Mouse (Mus musculus): ENCODE measurements around the gene Mfsd13b. TPM values are rescaled to one million over a fixed set of nuclear protein-coding genes. Genes with fewer than 3 reads are reported as not detected.
"Not testable (repeated sequence)": the region's sequence is repeated elsewhere in the genome, so short reads cannot be mapped to it uniquely, and the experiment has no call there.

The Mfsd13b gene
- polyA plus RNA-seq, 1 experiment from 2014 or later: not detected

- ATAC-seq (ENCODE audit: low read depth): no peak
- no peak overlapping the region for H3K4me3 ChIP-seq (ENCODE audit: low read depth, low read length)
- no peaks in the 10 kb centered on the region for H3K4me1 ChIP-seq (ENCODE audit: control insufficient read depth, insufficient read depth, low read length)
- peaks cover 72% of the 10 kb centered on the region for H3K36me3 ChIP-seq (ENCODE audit: control insufficient read depth, insufficient read depth, low read length)
- no peak overlapping the region for H3K9ac ChIP-seq (ENCODE audit: low read depth, low read length)
- no peaks in the 10 kb centered on the region for H3K27me3 ChIP-seq (replicated peaks; ENCODE audit: control insufficient read depth, insufficient read depth, low read length)
- DNase-seq (ENCODE audit: low spot score): no peak
- H3K27ac ChIP-seq (replicated peaks; ENCODE audit: low read depth, low read length): no peak overlapping the region
- no peak overlapping the region for H3K4me2 ChIP-seq (ENCODE audit: low read depth, low read length)
- 76% methylated on average over 7 of the region's 8 CpGs for WGBS
- no peaks in the 10 kb centered on the region for H3K9me3 ChIP-seq (ENCODE audit: control insufficient read depth, low read length)
These were observed 38.3 kb upstream of the Mfsd13b start for GRCm38 (mm10) chr7:120943936-120944509.

- not testable (repeated sequence) for H3K4me2 ChIP-seq (ENCODE audit: low read depth, low read length); H3K27me3 ChIP-seq (replicated peaks; ENCODE audit: control insufficient read depth, insufficient read depth, low read length); H3K4me1 ChIP-seq (ENCODE audit: control insufficient read depth, insufficient read depth, low read length); H3K9ac ChIP-seq (ENCODE audit: low read depth, low read length); H3K27ac ChIP-seq (replicated peaks; ENCODE audit: low read depth, low read length); ATAC-seq (ENCODE audit: low read depth); DNase-seq (ENCODE audit: low spot score); H3K9me3 ChIP-seq (ENCODE audit: control insufficient read depth, low read length); H3K4me3 ChIP-seq (ENCODE audit: low read depth, low read length)
- H3K36me3 ChIP-seq (ENCODE audit: control insufficient read depth, insufficient read depth, low read length): peaks cover 46% of the 10 kb centered on the region
- WGBS: 88% methylated on average over 7 of the region's 7 CpGs
These were observed 28.7 kb upstream of the Mfsd13b start for GRCm38 (mm10) chr7:120953591-120953990.

GRCm38 (mm10) chr7:120960116-120960515 is 22.2 kb upstream of the Mfsd13b start:
- 76% methylated on average over 2 of the region's 2 CpGs for WGBS
- Histone ChIP-seq H3K9me3 (ENCODE audit: control insufficient read depth, low read length) (no peaks in the 10 kb centered on the region), H3K27ac (replicated peaks; ENCODE audit: low read depth, low read length) (no peak overlapping the region), H3K4me3 (ENCODE audit: low read depth, low read length) (no peak overlapping the region), H3K9ac (ENCODE audit: low read depth, low read length) (no peak overlapping the region), H3K27me3 (replicated peaks; ENCODE audit: control insufficient read depth, insufficient read depth, low read length) (no peaks in the 10 kb centered on the region), H3K36me3 (ENCODE audit: control insufficient read depth, insufficient read depth, low read length) (peaks cover 49% of the 10 kb centered on the region), H3K4me2 (ENCODE audit: low read depth, low read length) (no peak overlapping the region), H3K4me1 (ENCODE audit: control insufficient read depth, insufficient read depth, low read length) (no peaks in the 10 kb centered on the region)
- no peak for DNase-seq (ENCODE audit: low spot score)
- no peak for ATAC-seq (ENCODE audit: low read depth)

GRCm38 (mm10) chr7:120960601-120961000 is 21.7 kb upstream of the Mfsd13b start:
- DNase-seq (ENCODE audit: low spot score): no peak

GRCm38 (mm10) chr7:120961893-120962292 is 20.4 kb upstream of the Mfsd13b start:
- 64% methylated on average over 3 of the region's 3 CpGs for WGBS
- Histone ChIP-seq H3K36me3 (ENCODE audit: control insufficient read depth, insufficient read depth, low read length) (peaks cover 41% of the 10 kb centered on the region), H3K4me3 (ENCODE audit: low read depth, low read length) (no peak overlapping the region), H3K4me1 (ENCODE audit: control insufficient read depth, insufficient read depth, low read length) (no peaks in the 10 kb centered on the region), H3K27me3 (replicated peaks; ENCODE audit: control insufficient read depth, insufficient read depth, low read length) (no peaks in the 10 kb centered on the region), H3K9ac (ENCODE audit: low read depth, low read length) (no peak overlapping the region), H3K27ac (replicated peaks; ENCODE audit: low read depth, low read length) (no peak overlapping the region), H3K9me3 (ENCODE audit: control insufficient read depth, low read length) (no peaks in the 10 kb centered on the region), H3K4me2 (ENCODE audit: low read depth, low read length) (no peak overlapping the region)
- no peak for DNase-seq (ENCODE audit: low spot score)
- ATAC-seq (ENCODE audit: low read depth): no peak

More at GRCm38 (mm10) chr7:120960601-120961000, 21.7 kb upstream of the Mfsd13b start:
- ATAC-seq (ENCODE audit: low read depth): no peak
- Histone ChIP-seq H3K9ac (ENCODE audit: low read depth, low read length) (no peak overlapping the region), H3K27ac (replicated peaks; ENCODE audit: low read depth, low read length) (no peak overlapping the region), H3K27me3 (replicated peaks; ENCODE audit: control insufficient read depth, insufficient read depth, low read length) (no peaks in the 10 kb centered on the region), H3K9me3 (ENCODE audit: control insufficient read depth, low read length) (no peaks in the 10 kb centered on the region), H3K4me2 (ENCODE audit: low read depth, low read length) (no peak overlapping the region), H3K4me1 (ENCODE audit: control insufficient read depth, insufficient read depth, low read length) (no peaks in the 10 kb centered on the region), H3K36me3 (ENCODE audit: control insufficient read depth, insufficient read depth, low read length) (peaks cover 49% of the 10 kb centered on the region), H3K4me3 (ENCODE audit: low read depth, low read length) (no peak overlapping the region)
- 81% methylated on average over 6 of the region's 6 CpGs for WGBS

GRCm38 (mm10) chr7:120963126-120963525 is 19.2 kb upstream of the Mfsd13b start:
- Histone ChIP-seq H3K9ac (ENCODE audit: low read depth, low read length) (no peak overlapping the region), H3K36me3 (ENCODE audit: control insufficient read depth, insufficient read depth, low read length) (peaks cover 38% of the 10 kb centered on the region), H3K27ac (replicated peaks; ENCODE audit: low read depth, low read length) (no peak overlapping the region), H3K4me3 (ENCODE audit: low read depth, low read length) (no peak overlapping the region), H3K4me2 (ENCODE audit: low read depth, low read length) (no peak overlapping the region), H3K9me3 (ENCODE audit: control insufficient read depth, low read length) (no peaks in the 10 kb centered on the region), H3K4me1 (ENCODE audit: control insufficient read depth, insufficient read depth, low read length) (no peaks in the 10 kb centered on the region), H3K27me3 (replicated peaks; ENCODE audit: control insufficient read depth, insufficient read depth, low read length) (no peaks in the 10 kb centered on the region)
- DNase-seq (ENCODE audit: low spot score): no peak
- ATAC-seq (ENCODE audit: low read depth): no peak
- WGBS: 83% methylated on average over 5 of the region's 5 CpGs

- H3K4me2 ChIP-seq (ENCODE audit: low read depth, low read length): no peak overlapping the region
- no peaks in the 10 kb centered on the region; the same call in 1 of the 2 replicates for H3K4me1 ChIP-seq (ENCODE audit: control insufficient read depth, insufficient read depth, low read length)
- no peaks in the 10 kb centered on the region for H3K9me3 ChIP-seq (ENCODE audit: control insufficient read depth, low read length)
- peaks cover 26% of the 10 kb centered on the region; the same call in 1 of the 2 replicates for H3K36me3 ChIP-seq (ENCODE audit: control insufficient read depth, insufficient read depth, low read length)
- no peaks in the 10 kb centered on the region for H3K27me3 ChIP-seq (replicated peaks; ENCODE audit: control insufficient read depth, insufficient read depth, low read length)
- no peak for ATAC-seq (ENCODE audit: low read depth)
- 92% methylated on average over 7 of the region's 7 CpGs for WGBS
- H3K9ac ChIP-seq (ENCODE audit: low read depth, low read length): no peak overlapping the region
- H3K4me3 ChIP-seq (ENCODE audit: low read depth, low read length): no peak overlapping the region
- no peak for DNase-seq (ENCODE audit: low spot score)
- no peak overlapping the region for H3K27ac ChIP-seq (replicated peaks; ENCODE audit: low read depth, low read length)
These were observed 13.1 kb upstream of the Mfsd13b start for GRCm38 (mm10) chr7:120969221-120969620.

- no peak for ATAC-seq (ENCODE audit: low read depth)
- 78% methylated on average over 5 of the region's 5 CpGs for WGBS
These were observed 12.2 kb upstream of the Mfsd13b start for GRCm38 (mm10) chr7:120970112-120970511.

GRCm38 (mm10) chr7:120972471-120972870 is 9.8 kb upstream of the Mfsd13b start:
- H3K27me3 ChIP-seq (replicated peaks; ENCODE audit: control insufficient read depth, insufficient read depth, low read length); H3K9ac ChIP-seq (ENCODE audit: low read depth, low read length); H3K27ac ChIP-seq (replicated peaks; ENCODE audit: low read depth, low read length); H3K9me3 ChIP-seq (ENCODE audit: control insufficient read depth, low read length); H3K4me3 ChIP-seq (ENCODE audit: low read depth, low read length); ATAC-seq (ENCODE audit: low read depth); H3K4me1 ChIP-seq (ENCODE audit: control insufficient read depth, insufficient read depth, low read length); DNase-seq (ENCODE audit: low spot score); H3K4me2 ChIP-seq (ENCODE audit: low read depth, low read length): not testable (repeated sequence)
- WGBS: 57% methylated on average over 2 of the region's 2 CpGs
- peaks cover 17% of the 10 kb centered on the region; the same call in 1 of the 2 replicates for H3K36me3 ChIP-seq (ENCODE audit: control insufficient read depth, insufficient read depth, low read length)

More at GRCm38 (mm10) chr7:120970112-120970511, 12.2 kb upstream of the Mfsd13b start:
- DNase-seq (ENCODE audit: low spot score): no peak
- peaks cover 26% of the 10 kb centered on the region; the same call in 1 of the 2 replicates for H3K36me3 ChIP-seq (ENCODE audit: control insufficient read depth, insufficient read depth, low read length)
- no peaks in the 10 kb centered on the region for H3K27me3 ChIP-seq (replicated peaks; ENCODE audit: control insufficient read depth, insufficient read depth, low read length)
- no peaks in the 10 kb centered on the region; the same call in 1 of the 2 replicates for H3K4me1 ChIP-seq (ENCODE audit: control insufficient read depth, insufficient read depth, low read length)
- no peak overlapping the region for H3K4me2 ChIP-seq (ENCODE audit: low read depth, low read length)
- H3K9ac ChIP-seq (ENCODE audit: low read depth, low read length): no peak overlapping the region
- no peak overlapping the region for H3K27ac ChIP-seq (replicated peaks; ENCODE audit: low read depth, low read length)
- no peak overlapping the region for H3K4me3 ChIP-seq (ENCODE audit: low read depth, low read length)
- H3K9me3 ChIP-seq (ENCODE audit: control insufficient read depth, low read length): no peaks in the 10 kb centered on the region
